Mouse (Mus musculus) MEL-GATA-1-ER (cell line): ENCODE measurements around the gene Sh3kbp1.

ENCODE experiments used
- DNase-seq: peaks from one replicate; pipeline ENCODE4 v3.0.0-alpha.2; 2012; ENCODE audit warnings: low read depth; ENCODE audit errors: extremely low read depth

Gene Sh3kbp1

DNA sequence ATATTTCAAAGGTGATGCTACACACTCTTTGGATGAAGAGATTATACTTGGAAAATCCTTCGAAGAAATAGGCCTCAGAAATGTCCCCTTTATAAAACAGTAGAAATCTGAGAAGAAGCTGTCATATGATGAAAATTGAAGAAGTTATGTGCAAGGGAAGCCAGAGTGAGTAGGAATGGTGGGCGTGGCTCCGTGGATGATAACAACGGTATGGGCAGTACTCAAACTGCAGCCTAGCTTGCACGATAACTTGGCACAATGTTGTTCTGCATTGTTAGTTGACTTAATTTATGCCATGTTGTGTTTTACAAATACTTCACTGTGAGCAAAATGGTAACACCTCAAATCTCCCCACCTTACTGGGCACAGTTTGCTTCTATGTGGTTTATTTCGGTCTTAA, 368.7 kb downstream of the Sh3kbp1 start:
- peak; percentile 63 for DNase-seq
